Mouse (Mus musculus): ENCODE data around the gene Sox5. TPM values are rescaled to one million over a fixed set of nuclear protein-coding genes. Genes with fewer than 3 reads are reported as not detected.

Sox5 gene
- total RNA-seq, 2 experiments from 2014 or later: 0.51 to 3.1 TPM

GRCm38 (mm10) chr6:144041941-144042340 lies 739.8 kb downstream of the Sox5 start:
- no peak for ATAC-seq (replicated peaks; ENCODE audit: low FRiP score, poor library complexity, severe bottlenecking)

GRCm38 (mm10) chr6:144041188-144041587 lies 740.6 kb downstream of the Sox5 start:
- no peak for ATAC-seq (replicated peaks; ENCODE audit: low FRiP score, poor library complexity, severe bottlenecking)

GRCm38 (mm10) chr6:144040349-144040748 lies 741.4 kb downstream of the Sox5 start:
- no peak for ATAC-seq (replicated peaks; ENCODE audit: low FRiP score, poor library complexity, severe bottlenecking)

- no peak for ATAC-seq (replicated peaks; ENCODE audit: low FRiP score, poor library complexity, severe bottlenecking)
Measured at GRCm38 (mm10) chr6:144039221-144039620, 742.6 kb downstream of the Sox5 start.

GRCm38 (mm10) chr6:144033191-144033590 lies 748.6 kb downstream of the Sox5 start:
- ATAC-seq (replicated peaks; ENCODE audit: low FRiP score, poor library complexity, severe bottlenecking): no peak

GRCm38 (mm10) chr6:144016929-144017328 lies 764.8 kb downstream of the Sox5 start:
- no peak for ATAC-seq (replicated peaks; ENCODE audit: low FRiP score, poor library complexity, severe bottlenecking)

- ATAC-seq (replicated peaks; ENCODE audit: low FRiP score, poor library complexity, severe bottlenecking): no peak
Measured at GRCm38 (mm10) chr6:144011880-144012524, 769.8 kb downstream of the Sox5 start.

- ATAC-seq (replicated peaks; ENCODE audit: low FRiP score, poor library complexity, severe bottlenecking): no peak
Measured at GRCm38 (mm10) chr6:144010995-144011394, 770.8 kb downstream of the Sox5 start.

- no peak for ATAC-seq (replicated peaks; ENCODE audit: low FRiP score, poor library complexity, severe bottlenecking)
Measured at GRCm38 (mm10) chr6:144010285-144010684, 771.5 kb downstream of the Sox5 start.

GRCm38 (mm10) chr6:144005132-144005531 lies 776.6 kb downstream of the Sox5 start:
- no peak for ATAC-seq (replicated peaks; ENCODE audit: low FRiP score, poor library complexity, severe bottlenecking)

GRCm38 (mm10) chr6:143998201-143998600 lies 783.6 kb downstream of the Sox5 start:
- no peak for ATAC-seq (replicated peaks; ENCODE audit: low FRiP score, poor library complexity, severe bottlenecking)

- ATAC-seq (replicated peaks; ENCODE audit: low FRiP score, poor library complexity, severe bottlenecking): no peak
Measured at GRCm38 (mm10) chr6:143997616-143998015, 784.2 kb downstream of the Sox5 start.

- ATAC-seq (replicated peaks; ENCODE audit: low FRiP score, poor library complexity, severe bottlenecking): no peak
Measured at GRCm38 (mm10) chr6:143995046-143995445, 786.7 kb downstream of the Sox5 start.

GRCm38 (mm10) chr6:143987548-143987947 lies 794.2 kb downstream of the Sox5 start:
- ATAC-seq (replicated peaks; ENCODE audit: low FRiP score, poor library complexity, severe bottlenecking): no peak

GRCm38 (mm10) chr6:143980131-143980530 lies 801.6 kb downstream of the Sox5 start:
- ATAC-seq (replicated peaks; ENCODE audit: low FRiP score, poor library complexity, severe bottlenecking): no peak

- ATAC-seq (replicated peaks; ENCODE audit: low FRiP score, poor library complexity, severe bottlenecking): no peak
Measured at GRCm38 (mm10) chr6:143967724-143968400, 813.9 kb downstream of the Sox5 start.

- no peak for ATAC-seq (replicated peaks; ENCODE audit: low FRiP score, poor library complexity, severe bottlenecking)
Measured at GRCm38 (mm10) chr6:143960487-143960886, 821.3 kb downstream of the Sox5 start.

GRCm38 (mm10) chr6:143960081-143960480 lies 821.7 kb downstream of the Sox5 start:
- ATAC-seq (replicated peaks; ENCODE audit: low FRiP score, poor library complexity, severe bottlenecking): no peak

- ATAC-seq (replicated peaks; ENCODE audit: low FRiP score, poor library complexity, severe bottlenecking): no peak
Measured at GRCm38 (mm10) chr6:143958372-143958771, 823.4 kb downstream of the Sox5 start.

- no peak for ATAC-seq (replicated peaks; ENCODE audit: low FRiP score, poor library complexity, severe bottlenecking)
Measured at GRCm38 (mm10) chr6:143957063-143957462, 824.7 kb downstream of the Sox5 start.

- ATAC-seq (replicated peaks; ENCODE audit: low FRiP score, poor library complexity, severe bottlenecking): no peak
Measured at GRCm38 (mm10) chr6:143948553-143949308, 833.0 kb downstream of the Sox5 start.

Measured in erythroblast, adult 5-6 weeks (primary cell).